In the genomic region with DNA sequence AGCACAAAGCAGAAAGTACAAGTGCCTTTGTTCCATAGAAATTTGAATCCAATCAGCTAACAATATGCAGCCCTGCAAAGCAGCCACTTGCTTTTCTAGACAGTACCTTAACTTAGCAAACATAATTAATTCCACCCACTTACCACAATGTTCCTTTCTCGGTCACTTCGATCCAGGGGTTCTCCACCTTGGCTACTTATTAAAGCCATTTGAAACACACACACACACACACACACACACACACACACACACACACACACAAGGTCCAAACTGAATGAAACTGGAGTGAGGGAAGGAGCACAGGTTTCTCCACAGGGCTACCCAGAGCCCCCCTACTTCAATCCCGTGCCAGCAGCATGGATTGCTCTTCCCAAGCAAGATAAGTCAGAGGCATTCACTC, we compare ENCODE assay signal across 21 mouse cellular contexts.
A peak's percentile ranks its signal among the peaks of the same experiment; 100 is the strongest.
DNase-seq lines count a peak whose midpoint lies in the region; ATAC-seq and TF ChIP-seq lines count a peak whose summit lies in the region.
"Had no signal": no experiment of that assay in that cellular context is flagged by ENCODE, and none has a peak within 500 bp of the region (broad histone marks: within the 10 kb centered on the region; RNA-seq: fewer than 3 reads in every experiment).

No protein-coding gene starts in this region.

- no peaks in the 10 kb centered on the region for H3K36me3 ChIP-seq in kidney, adult 2 months (ENCODE audit: control insufficient read depth, insufficient read depth, low read length)
- no peaks in the 10 kb centered on the region for H3K36me3 ChIP-seq in kidney, embryonic 15.5 days
- H3K36me3 ChIP-seq: embryonic facial prominence, embryonic 15.5 days; forebrain, embryonic 15.5 days; G1E; heart, embryonic 13.5 days; hindbrain, embryonic 12.5 days had no signal

- H3K9me3 ChIP-seq in kidney, embryonic 15.5 days (replicated peaks) = peaks cover 11% of the 10 kb centered on the region; the same call in 1 of the 2 replicates
- H3K9me3 ChIP-seq: forebrain, embryonic 15.5 days; hindbrain, embryonic 12.5 days had no signal

- H3K9ac ChIP-seq in kidney, embryonic 15.5 days = no peak overlapping the region
- H3K9ac ChIP-seq: embryonic facial prominence, embryonic 15.5 days; forebrain, embryonic 15.5 days; heart, embryonic 13.5 days; hindbrain, embryonic 12.5 days had no signal

- no peaks in the 10 kb centered on the region; the same call in 1 of the 2 replicates for H3K4me1 ChIP-seq in kidney, adult 2 months (ENCODE audit: control insufficient read depth, insufficient read depth, low read length)
- H3K4me1 ChIP-seq in kidney, embryonic 15.5 days = no peaks in the 10 kb centered on the region
- H3K4me1 ChIP-seq: embryonic facial prominence, embryonic 15.5 days; forebrain, embryonic 15.5 days; heart, embryonic 13.5 days; hindbrain, embryonic 12.5 days had no signal

- peak; percentile 82 for ATAC-seq in frontal cortex, adult (ENCODE audit: low TSS enrichment)
- ATAC-seq in kidney, embryonic 15.5 days (replicated peaks; ENCODE audit: low FRiP score) = no peak
- ATAC-seq: CD4-positive, CD25-positive, alpha-beta regulatory T cell, adult 4 months; forebrain, embryonic 15.5 days; hindbrain, embryonic 16.5 days had no signal

- H3K27ac ChIP-seq in kidney, adult 2 months (ENCODE audit: insufficient read depth, low read depth, low read length) = peak overlapping the region; percentile 64; the same call in 1 of the 2 replicates
- no peak overlapping the region for H3K27ac ChIP-seq in kidney, embryonic 15.5 days
- H3K27ac ChIP-seq: embryonic facial prominence, embryonic 15.5 days; forebrain, embryonic 15.5 days; heart, embryonic 13.5 days; hindbrain, embryonic 12.5 days had no signal

- H3K4me2 ChIP-seq in kidney, embryonic 15.5 days = no peak overlapping the region
- H3K4me2 ChIP-seq: embryonic facial prominence, embryonic 15.5 days; forebrain, embryonic 15.5 days; heart, embryonic 13.5 days; hindbrain, embryonic 12.5 days had no signal

- no peak for TF ChIP-seq POLR2A in kidney, adult 2 months (IDR thresholded peaks at IDR 0.05; ENCODE audit: low read depth, low read length)

- no peaks in the 10 kb centered on the region for H3K27me3 ChIP-seq in kidney, adult 2 months (replicated peaks; ENCODE audit: control insufficient read depth, insufficient read depth, low read length)
- no peaks in the 10 kb centered on the region for H3K27me3 ChIP-seq in kidney, embryonic 15.5 days
- H3K27me3 ChIP-seq: embryonic facial prominence, embryonic 15.5 days; forebrain, embryonic 15.5 days; heart, embryonic 13.5 days; hindbrain, embryonic 12.5 days had no signal

- no peak for TF ChIP-seq CTCF in kidney, adult 2 months (conservative IDR thresholded peaks at IDR 0.05; ENCODE audit: insufficient read depth, insufficient read length, low read depth, low read length)

- 55% methylated on average over 3 of the region's 3 CpGs for WGBS in kidney, adult 2 months
- 87% methylated on average over 3 of the region's 3 CpGs for WGBS in kidney, embryonic 15.5 days

- no peak overlapping the region for H3K4me3 ChIP-seq in kidney, adult 2 months (ENCODE audit: insufficient read depth, low read depth, low read length)
- H3K4me3 ChIP-seq in kidney, embryonic 15.5 days (replicated peaks) = no peak overlapping the region
- H3K4me3 ChIP-seq: embryonic facial prominence, embryonic 15.5 days; forebrain, embryonic 15.5 days; heart, embryonic 13.5 days; hindbrain, embryonic 12.5 days had no signal

- no peak for DNase-seq in frontal cortex, postnatal 14 days (ENCODE audit: low spot score in 2 of 2)
- DNase-seq in kidney, adult 2 months = peak; percentile 74
- DNase-seq in testis, postnatal 10 days (ENCODE audit: low spot score) = peak; percentile 19
- no peak for DNase-seq in testis, postnatal 14 days (ENCODE audit: low spot score)
- no peak for DNase-seq in adrenal gland, postnatal 10 days
- DNase-seq: adrenal gland, postnatal 25 days; B cell, adult 2 months; cerebellum, adult 8-10 months; cerebellum, postnatal 14 days; embryo, embryonic 11 days; gastrocnemius, postnatal 25 days; heart, postnatal 4 days had no signal

Comparison
In these comparisons a context has a peak if more than half of its experiments do, and no peak if none do; other contexts are left out.
1. DNase-seq: peak in kidney, adult 2 months (single experiment) and testis, postnatal 10 days (single experiment); none in frontal cortex, postnatal 14 days (0 of 2), testis, postnatal 14 days (single experiment) and adrenal gland, postnatal 10 days (single experiment).